Mouse (Mus musculus): ENCODE data around the gene Galr3. TPM values are rescaled to one million over a fixed set of nuclear protein-coding genes. Genes with fewer than 3 reads are reported as not detected.

Galr3 gene
- polyA plus RNA-seq, 1 experiment from 2014 or later: not detected

DNA sequence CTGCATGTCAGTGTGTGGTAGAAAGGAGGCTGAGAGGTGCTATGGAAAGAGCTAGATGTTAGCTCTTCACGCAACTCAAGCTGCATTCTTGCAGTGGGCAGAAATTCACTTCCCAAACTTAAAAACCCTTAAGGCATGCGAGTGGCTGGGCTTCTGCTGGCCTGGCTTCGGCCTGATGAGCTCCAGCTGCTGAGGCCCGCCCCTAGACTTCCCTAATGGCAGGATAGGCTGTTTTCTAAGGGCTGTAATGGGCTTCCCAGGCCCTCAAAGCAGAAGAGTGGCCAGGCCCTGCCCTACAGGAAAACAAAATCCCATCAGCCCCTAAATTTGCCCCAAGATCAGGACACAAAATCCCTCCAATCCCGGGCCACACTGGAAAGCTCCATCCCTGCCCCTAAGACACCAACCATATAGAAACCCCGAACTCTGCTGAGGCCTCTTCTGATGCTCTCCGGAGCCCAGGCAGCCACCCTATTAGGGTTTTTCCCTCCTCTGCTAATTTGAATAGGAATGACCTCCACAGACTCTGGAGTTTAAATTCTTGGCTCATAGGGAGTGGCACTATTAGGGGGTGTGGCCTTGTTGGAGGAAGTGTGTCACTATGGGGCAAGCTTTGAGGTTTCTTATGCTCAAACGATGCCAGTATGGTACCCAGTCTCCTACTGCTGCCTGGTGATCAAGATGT lies 23.5 kb downstream of the Galr3 start:
- no peak overlapping the region; the same call in 1 of the 2 replicates for H3K27ac ChIP-seq (replicated peaks; ENCODE audit: low read depth, low read length)
- no peaks in the 10 kb centered on the region for H3K9me3 ChIP-seq (ENCODE audit: control insufficient read depth, low read length)
- no peak for ATAC-seq (ENCODE audit: insufficient number of reproducible peaks, low FRiP score, low TSS enrichment, low read depth)
- no peak for DNase-seq (ENCODE audit: low spot score)
- WGBS: 37% methylated on average over 8 of the region's 8 CpGs
- no peak overlapping the region for H3K9ac ChIP-seq (ENCODE audit: low read length)
- H3K4me3 ChIP-seq (ENCODE audit: low read depth, low read length): no peak overlapping the region
- no peaks in the 10 kb centered on the region for H3K36me3 ChIP-seq (ENCODE audit: control insufficient read depth, insufficient read depth, low read length)
- H3K4me2 ChIP-seq (ENCODE audit: low read depth, severe bottlenecking): no peak overlapping the region
- H3K4me1 ChIP-seq (ENCODE audit: control insufficient read depth, insufficient read depth, low read length): peaks cover 13% of the 10 kb centered on the region; the same call in 1 of the 2 replicates
- no peaks in the 10 kb centered on the region for H3K27me3 ChIP-seq (ENCODE audit: control insufficient read depth, insufficient read depth, low read length)

DNA sequence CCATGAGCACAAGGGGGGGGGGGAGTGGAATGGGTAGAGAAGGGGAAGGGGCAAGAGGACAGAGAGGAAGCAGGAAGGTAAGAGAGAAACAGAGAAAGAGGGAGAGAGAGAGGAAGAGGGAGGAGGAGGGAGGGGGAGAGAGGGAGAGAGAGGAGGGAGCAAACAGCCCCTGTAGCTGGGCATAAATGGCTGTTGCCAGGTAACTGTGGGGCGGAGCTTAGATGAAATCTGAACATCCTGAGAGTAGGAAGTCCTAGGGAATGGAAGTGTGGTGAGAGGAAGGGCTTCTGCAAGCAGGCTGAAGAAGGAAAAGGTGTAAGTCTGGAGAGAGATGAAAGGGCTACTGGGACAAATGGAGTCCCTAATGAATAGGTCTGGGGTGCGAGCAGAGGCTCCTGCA lies 24.6 kb downstream of the Galr3 start:
- no peaks in the 10 kb centered on the region for H3K36me3 ChIP-seq (ENCODE audit: control insufficient read depth, insufficient read depth, low read length)
- no peaks in the 10 kb centered on the region for H3K9me3 ChIP-seq (ENCODE audit: control insufficient read depth, low read length)
- peak; percentile 51 for DNase-seq (ENCODE audit: low spot score)
- no peak overlapping the region for H3K9ac ChIP-seq (ENCODE audit: low read length)
- H3K27me3 ChIP-seq (ENCODE audit: control insufficient read depth, insufficient read depth, low read length): no peaks in the 10 kb centered on the region
- H3K4me3 ChIP-seq (ENCODE audit: low read depth, low read length): no peak overlapping the region
- no peak overlapping the region for H3K4me2 ChIP-seq (ENCODE audit: low read depth, severe bottlenecking)
- no peak overlapping the region for H3K27ac ChIP-seq (replicated peaks; ENCODE audit: low read depth, low read length)
- no peak for ATAC-seq (ENCODE audit: insufficient number of reproducible peaks, low FRiP score, low TSS enrichment, low read depth)
- peaks cover 13% of the 10 kb centered on the region; the same call in 1 of the 2 replicates for H3K4me1 ChIP-seq (ENCODE audit: control insufficient read depth, insufficient read depth, low read length)
- 24% methylated on average over 2 of the region's 2 CpGs for WGBS

DNA sequence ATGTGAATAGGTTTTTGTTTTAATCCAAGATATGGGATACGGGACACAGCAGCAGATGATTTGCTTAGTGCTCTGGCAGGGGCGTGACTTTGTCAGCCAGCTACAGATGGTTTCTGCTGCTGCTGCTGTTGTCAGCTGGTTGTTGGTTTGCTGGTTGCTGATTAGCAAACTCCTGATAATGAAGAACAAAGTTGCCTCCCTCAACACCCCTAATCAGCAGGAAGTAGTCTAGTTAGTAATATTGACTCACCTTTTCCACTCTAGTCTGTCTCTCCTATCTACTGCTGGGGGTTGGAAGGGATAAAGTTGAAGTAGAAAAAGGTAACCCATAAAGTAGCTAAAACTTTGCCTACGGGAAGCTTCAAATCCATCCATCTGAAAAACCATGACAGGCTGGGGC lies 25.9 kb downstream of the Galr3 start:
- no peaks in the 10 kb centered on the region for H3K27me3 ChIP-seq (ENCODE audit: control insufficient read depth, insufficient read depth, low read length)
- no peak overlapping the region for H3K9ac ChIP-seq (ENCODE audit: low read length)
- H3K27ac ChIP-seq (replicated peaks; ENCODE audit: low read depth, low read length): no peak overlapping the region
- WGBS: 68% methylated on average over 3 of the region's 3 CpGs
- H3K4me2 ChIP-seq (ENCODE audit: low read depth, severe bottlenecking): no peak overlapping the region
- DNase-seq (ENCODE audit: low spot score) (no peak), ATAC-seq (ENCODE audit: insufficient number of reproducible peaks, low FRiP score, low TSS enrichment, low read depth) (no peak)
- H3K4me3 ChIP-seq (ENCODE audit: low read depth, low read length): no peak overlapping the region
- H3K9me3 ChIP-seq (ENCODE audit: control insufficient read depth, low read length): no peaks in the 10 kb centered on the region
- H3K4me1 ChIP-seq (ENCODE audit: control insufficient read depth, insufficient read depth, low read length): peaks cover 11% of the 10 kb centered on the region; the same call in 1 of the 2 replicates
- no peaks in the 10 kb centered on the region for H3K36me3 ChIP-seq (ENCODE audit: control insufficient read depth, insufficient read depth, low read length)

DNA sequence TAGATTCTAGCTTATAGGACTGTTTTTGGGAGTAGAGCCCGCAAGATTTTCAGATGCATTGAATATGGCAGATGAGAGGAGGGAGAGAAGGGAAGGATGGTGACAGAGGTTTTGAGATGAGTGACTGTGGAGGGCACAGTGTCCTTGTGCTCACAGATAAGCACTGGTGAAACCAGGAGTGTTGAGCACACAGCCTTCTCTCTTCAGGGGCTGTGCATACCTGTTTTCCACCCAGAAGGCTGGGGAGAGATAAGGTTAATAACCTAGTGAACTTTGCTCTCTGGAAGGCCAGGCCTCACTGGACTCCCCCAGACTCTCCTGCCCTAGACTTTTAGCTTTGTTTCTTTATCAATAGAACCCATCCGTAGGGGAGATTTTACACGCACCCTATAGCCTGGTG lies 26.7 kb downstream of the Galr3 start:
- no peak overlapping the region for H3K9ac ChIP-seq (ENCODE audit: low read length)
- peaks cover 9% of the 10 kb centered on the region; the same call in 1 of the 2 replicates for H3K4me1 ChIP-seq (ENCODE audit: control insufficient read depth, insufficient read depth, low read length)
- 84% methylated on average over 3 of the region's 3 CpGs for WGBS
- H3K27me3 ChIP-seq (ENCODE audit: control insufficient read depth, insufficient read depth, low read length): no peaks in the 10 kb centered on the region
- no peak for DNase-seq (ENCODE audit: low spot score)
- H3K27ac ChIP-seq (replicated peaks; ENCODE audit: low read depth, low read length): no peak overlapping the region
- H3K36me3 ChIP-seq (ENCODE audit: control insufficient read depth, insufficient read depth, low read length): no peaks in the 10 kb centered on the region
- H3K4me2 ChIP-seq (ENCODE audit: low read depth, severe bottlenecking): no peak overlapping the region
- no peak for ATAC-seq (ENCODE audit: insufficient number of reproducible peaks, low FRiP score, low TSS enrichment, low read depth)
- H3K9me3 ChIP-seq (ENCODE audit: control insufficient read depth, low read length): no peaks in the 10 kb centered on the region
- no peak overlapping the region for H3K4me3 ChIP-seq (ENCODE audit: low read depth, low read length)

DNA sequence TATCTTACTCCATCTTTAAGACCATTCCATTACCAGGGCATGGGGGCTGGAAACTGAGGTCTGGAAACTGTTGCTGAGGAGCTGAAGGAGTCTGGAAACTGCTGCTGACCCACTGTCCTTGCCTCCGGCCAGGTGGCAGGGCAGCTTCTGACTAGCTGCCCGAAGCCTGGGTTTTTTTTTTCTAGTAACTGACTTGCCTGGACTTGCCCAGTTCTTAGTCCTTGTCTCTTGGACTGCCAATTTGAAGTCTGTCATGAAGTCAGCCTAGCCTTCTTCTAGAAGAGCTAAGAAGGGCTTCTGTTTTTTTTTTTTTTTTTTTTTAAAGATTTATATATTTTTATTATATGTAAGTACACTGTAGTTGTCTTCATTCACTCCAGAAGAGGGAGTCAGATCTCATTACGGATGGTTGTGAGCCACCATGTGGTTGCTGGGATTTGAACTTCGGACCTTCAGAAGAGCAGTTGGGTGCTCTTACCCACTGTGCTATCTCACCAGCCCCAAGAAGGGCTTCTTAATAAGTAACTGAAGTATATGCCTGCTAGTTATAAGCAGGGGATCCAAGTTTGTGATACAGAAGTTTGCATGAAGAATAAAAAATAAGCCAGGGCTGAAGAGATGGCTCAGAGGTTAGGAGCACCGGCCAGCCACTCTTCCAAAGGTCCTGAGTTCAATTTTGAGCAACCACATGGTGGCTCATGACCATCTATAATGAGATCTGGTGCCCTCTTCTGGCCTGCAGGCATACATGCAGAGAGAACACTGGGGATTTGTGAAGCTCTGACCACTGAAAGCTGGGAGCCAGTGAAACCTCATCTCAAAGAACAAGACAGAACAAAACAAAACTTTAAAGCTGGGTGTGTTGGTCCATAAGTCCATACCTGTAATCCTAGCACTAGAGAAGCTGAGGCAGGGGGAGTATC lies 29.7 kb downstream of the Galr3 start:
- H3K4me2 ChIP-seq (ENCODE audit: low read depth, severe bottlenecking): no peak overlapping the region
- H3K4me1 ChIP-seq (ENCODE audit: control insufficient read depth, insufficient read depth, low read length): peaks cover 9% of the 10 kb centered on the region; the same call in 1 of the 2 replicates
- H3K36me3 ChIP-seq (ENCODE audit: control insufficient read depth, insufficient read depth, low read length): no peaks in the 10 kb centered on the region
- H3K9me3 ChIP-seq (ENCODE audit: control insufficient read depth, low read length): no peaks in the 10 kb centered on the region
- WGBS: 65% methylated on average over 5 of the region's 5 CpGs
- no peak for DNase-seq (ENCODE audit: low spot score)
- no peak overlapping the region for H3K9ac ChIP-seq (ENCODE audit: low read length)
- H3K27ac ChIP-seq (replicated peaks; ENCODE audit: low read depth, low read length): no peak overlapping the region
- no peaks in the 10 kb centered on the region for H3K27me3 ChIP-seq (ENCODE audit: control insufficient read depth, insufficient read depth, low read length)
- ATAC-seq (ENCODE audit: insufficient number of reproducible peaks, low FRiP score, low TSS enrichment, low read depth): no peak
- H3K4me3 ChIP-seq (ENCODE audit: low read depth, low read length): no peak overlapping the region

DNA sequence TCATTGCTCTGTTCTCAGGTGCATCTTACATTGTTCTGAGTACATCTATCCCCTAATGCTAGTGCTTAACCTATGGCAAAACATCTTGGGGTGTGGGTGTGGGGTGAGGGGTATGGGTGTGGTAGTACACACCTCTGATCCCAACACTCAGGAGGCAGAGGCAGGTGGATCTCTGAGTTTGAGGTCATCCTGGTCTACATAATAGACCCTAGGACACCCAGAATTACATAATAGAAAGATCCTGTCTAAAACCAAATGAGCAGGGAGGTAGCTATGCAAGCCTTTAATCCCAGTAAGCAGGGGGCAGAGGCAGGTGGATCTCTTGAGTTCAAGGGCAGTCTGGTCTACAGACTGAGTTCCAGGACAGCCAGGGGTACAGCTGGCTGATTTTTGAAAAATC lies 32.1 kb downstream of the Galr3 start:
- no peak for DNase-seq (ENCODE audit: low spot score)
- ATAC-seq (ENCODE audit: insufficient number of reproducible peaks, low FRiP score, low TSS enrichment, low read depth): no peak
- H3K4me2 ChIP-seq (ENCODE audit: low read depth, severe bottlenecking): no peak overlapping the region
- no peak overlapping the region for H3K27ac ChIP-seq (replicated peaks; ENCODE audit: low read depth, low read length)
- H3K27me3 ChIP-seq (ENCODE audit: control insufficient read depth, insufficient read depth, low read length): no peaks in the 10 kb centered on the region
- peaks cover 5% of the 10 kb centered on the region; the same call in 1 of the 2 replicates for H3K4me1 ChIP-seq (ENCODE audit: control insufficient read depth, insufficient read depth, low read length)
- H3K36me3 ChIP-seq (ENCODE audit: control insufficient read depth, insufficient read depth, low read length): peaks cover 10% of the 10 kb centered on the region
- no peak overlapping the region for H3K4me3 ChIP-seq (ENCODE audit: low read depth, low read length)
- H3K9me3 ChIP-seq (ENCODE audit: control insufficient read depth, low read length): no peaks in the 10 kb centered on the region
- no peak overlapping the region for H3K9ac ChIP-seq (ENCODE audit: low read length)

DNA sequence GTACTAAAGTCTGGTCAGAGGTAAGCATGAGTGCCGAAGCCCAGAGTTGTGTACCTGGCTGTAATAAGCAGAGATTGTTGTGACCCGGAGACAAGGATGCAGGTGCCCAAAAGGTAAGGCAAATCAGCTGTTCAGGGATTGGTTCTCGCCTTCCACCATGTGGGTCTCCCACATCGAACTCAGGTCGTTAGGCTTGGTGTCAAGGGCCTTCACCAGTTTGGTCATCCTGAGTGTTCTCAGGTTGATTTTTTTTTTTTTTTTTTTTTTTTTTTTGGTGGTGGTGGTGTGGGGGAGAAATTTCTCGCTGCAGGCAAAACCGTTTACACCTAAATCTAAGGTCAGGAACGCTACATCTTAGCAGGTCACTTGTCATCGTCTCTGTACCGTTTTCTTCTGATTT lies 32.8 kb downstream of the Galr3 start:
- H3K9ac ChIP-seq (ENCODE audit: low read length): peak overlapping the region; percentile 83; the same call in 1 of the 2 replicates
- WGBS: 38% methylated on average over 10 of the region's 10 CpGs
- no peak for DNase-seq (ENCODE audit: low spot score)
- H3K9me3 ChIP-seq (ENCODE audit: control insufficient read depth, low read length): no peaks in the 10 kb centered on the region
- peak overlapping the region; percentile 88 for H3K4me2 ChIP-seq (ENCODE audit: low read depth, severe bottlenecking)
- H3K4me1 ChIP-seq (ENCODE audit: control insufficient read depth, insufficient read depth, low read length): peaks cover 5% of the 10 kb centered on the region; the same call in 1 of the 2 replicates
- H3K27ac ChIP-seq (replicated peaks; ENCODE audit: low read depth, low read length): peak overlapping the region; percentile 86
- H3K4me3 ChIP-seq (ENCODE audit: low read depth, low read length): peak overlapping the region; percentile 96
- H3K27me3 ChIP-seq (ENCODE audit: control insufficient read depth, insufficient read depth, low read length): no peaks in the 10 kb centered on the region
- peaks cover 11% of the 10 kb centered on the region for H3K36me3 ChIP-seq (ENCODE audit: control insufficient read depth, insufficient read depth, low read length)
- ATAC-seq (ENCODE audit: insufficient number of reproducible peaks, low FRiP score, low TSS enrichment, low read depth): no peak

DNA sequence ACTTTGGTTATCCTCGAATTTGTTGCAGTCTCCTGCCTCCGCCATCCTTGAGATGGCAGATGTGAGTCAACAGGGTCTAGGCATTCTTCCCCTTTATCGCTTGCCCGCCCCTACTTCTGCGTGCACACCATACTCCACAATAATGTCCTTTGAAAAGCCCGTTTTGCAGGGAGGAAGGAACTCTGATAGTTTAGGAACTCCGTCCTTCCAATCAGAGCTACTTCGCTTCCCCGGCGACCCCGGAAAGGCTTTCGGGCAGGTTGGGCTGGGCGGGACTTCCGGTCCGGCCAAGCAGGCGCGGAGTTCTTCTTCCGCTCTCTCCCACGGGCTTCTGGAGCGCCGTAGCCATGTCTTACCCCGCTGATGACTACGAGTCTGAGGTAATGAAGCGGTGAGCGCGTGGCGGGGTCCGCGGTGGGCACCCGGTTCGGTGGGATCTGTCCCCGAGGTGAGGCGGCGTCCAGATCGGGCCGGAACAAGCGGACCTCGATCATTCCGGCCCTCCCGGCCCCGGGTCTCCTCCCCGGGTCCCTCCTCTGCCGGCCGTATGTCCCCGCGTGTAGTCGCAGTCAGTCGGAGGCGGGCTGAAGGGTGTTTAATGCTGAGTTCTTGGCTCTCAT lies 33.3 kb downstream of the Galr3 start, which contains the start of gene Eif3l:
Gene Eif3l, plus strand, starts transcription at position 267 of the 620 bp plus-strand sequence.
- no peaks in the 10 kb centered on the region for H3K9me3 ChIP-seq (ENCODE audit: control insufficient read depth, low read length)
- H3K4me1 ChIP-seq (ENCODE audit: control insufficient read depth, insufficient read depth, low read length): peaks cover 5% of the 10 kb centered on the region; the same call in 1 of the 2 replicates
- H3K9ac ChIP-seq (ENCODE audit: low read length): peak within 1 kb of the TSS; percentile 83
- H3K27ac ChIP-seq (replicated peaks; ENCODE audit: low read depth, low read length): peak within 1 kb of the TSS; percentile 86
- H3K4me3 ChIP-seq (ENCODE audit: low read depth, low read length): peak within 1 kb of the TSS; percentile 96
- WGBS: under 1% methylated on average over 49 of the region's 49 CpGs
- ATAC-seq (ENCODE audit: insufficient number of reproducible peaks, low FRiP score, low TSS enrichment, low read depth): peak; percentile 66
- no peaks in the 10 kb centered on the region for H3K27me3 ChIP-seq (ENCODE audit: control insufficient read depth, insufficient read depth, low read length)
- peaks cover 17% of the 10 kb centered on the region for H3K36me3 ChIP-seq (ENCODE audit: control insufficient read depth, insufficient read depth, low read length)
- H3K4me2 ChIP-seq (ENCODE audit: low read depth, severe bottlenecking): peak within 1 kb of the TSS; percentile 88
- DNase-seq (ENCODE audit: low spot score): peak; percentile 92
